Mouse (Mus musculus): Measurements from ENCODE around the gene Cma1. TPM values are rescaled to one million over a fixed set of nuclear protein-coding genes. Genes with fewer than 3 reads are reported as not detected.

Gene Cma1
- total RNA-seq, 2 experiments from 2014 or later, result not detected

Other genes starting within 250 kb of the Cma1 start
- not detected for gene Tgm1, start 230.7 kb downstream of the Cma1 start, total RNA-seq (2021)
- 10 to 100 TPM; 47.1 to 51.2 TPM for gene Rabggta, start 222.4 kb downstream of the Cma1 start, total RNA-seq (2021)
- 10 to 100 TPM; 86.9 to 88.7 TPM for gene Dhrs1, start 199.0 kb downstream of the Cma1 start, total RNA-seq (2021)
- gene Nop9, start 199.0 kb downstream of the Cma1 start, total RNA-seq (2021), result 10 to 100 TPM; 10.7 to 11.6 TPM
- gene Cideb, start 186.2 kb downstream of the Cma1 start, total RNA-seq (2021), result 1 to 10 TPM; 2.3 to 2.4 TPM
- gene Ltb4r2, start 183.2 kb downstream of the Cma1 start, total RNA-seq (2021), result under 1 TPM; 0.26 to 0.52 TPM
- gene Ltb4r1, start 178.7 kb downstream of the Cma1 start, total RNA-seq (2021), result under 1 TPM in 1 of 2 experiments, not detected in 1; 0.33 TPM
- gene Adcy4, start 160.6 kb downstream of the Cma1 start, total RNA-seq (2021), result 1 to 10 TPM; 4.9 to 8.6 TPM
- gene Ripk3, start 155.8 kb downstream of the Cma1 start, total RNA-seq (2021), result 1 to 10 TPM in 1 of 2 experiments, under 1 TPM in 1; 0.44 to 1.7 TPM
- gene Nfatc4, start 121.5 kb downstream of the Cma1 start, total RNA-seq (2021), result 1 to 10 TPM; 3.0 to 3.3 TPM
- gene Nynrin, start 90.7 kb downstream of the Cma1 start, total RNA-seq (2021), result 1 to 10 TPM; 6.2 to 9.0 TPM
- gene Cbln3, start 60.3 kb downstream of the Cma1 start, total RNA-seq (2021), result under 1 TPM; 0.16 to 0.23 TPM
- 10 to 100 TPM; 12.3 to 13.0 TPM for gene Khnyn, start 59.7 kb downstream of the Cma1 start, total RNA-seq (2021)
- gene Sdr39u1, start 44.4 kb downstream of the Cma1 start, total RNA-seq (2021), result 100 to 1,000 TPM in 1 of 2 experiments, 10 to 100 TPM in 1; 96.5 to 104 TPM
- gene Cma2, start 6.3 kb upstream of the Cma1 start, total RNA-seq (2021), result not detected
- not detected for gene Mcpt1, start 73.3 kb upstream of the Cma1 start, total RNA-seq (2021)
- gene Mcpt9, start 85.8 kb upstream of the Cma1 start, total RNA-seq (2021), result not detected
- not detected for gene Mcpt2, start 97.4 kb upstream of the Cma1 start, total RNA-seq (2021)
- gene Mcpt4, start 117.6 kb upstream of the Cma1 start, total RNA-seq (2021), result not detected
- gene Mcpt8, start 140.6 kb upstream of the Cma1 start, total RNA-seq (2021), result not detected
- gene Ctsg, start 157.9 kb upstream of the Cma1 start, total RNA-seq (2021), result not detected
- not detected for gene Gzme, start 175.9 kb upstream of the Cma1 start, total RNA-seq (2021)
- not detected for gene Gzmd, start 187.9 kb upstream of the Cma1 start, total RNA-seq (2021)
- not detected for gene Gzmg, start 214.9 kb upstream of the Cma1 start, total RNA-seq (2021)
- not detected for gene Gzmn, start 229.9 kb upstream of the Cma1 start, total RNA-seq (2021)

Measured in left cerebral cortex, adult 18-20 months (tissue).